In genomic region chr2:145217422-145217821, GRCm38 (mm10) we compare ENCODE assay signal across 18 mouse cellular contexts.
"Had no signal": no experiment of that assay in that cellular context is flagged by ENCODE, and none has a peak within 500 bp of the region (broad histone marks: within the 10 kb centered on the region; RNA-seq: fewer than 3 reads in every experiment).

No protein-coding gene starts in this region.

- DNase-seq: lung, postnatal 10 days; lung, postnatal 4 days; midbrain, embryonic 14.5 days; retina, postnatal 1 day; right cerebral cortex, adult 18-20 months; right cerebral cortex, postnatal 25 days; right cerebral cortex, postnatal 4 days; spleen, adult 18-20 months; thymus, adult 18-20 months; thymus, postnatal 14 days; thymus, postnatal 36 days had no signal

- H3K27ac ChIP-seq: midbrain, embryonic 10.5 days; midbrain, embryonic 12.5 days; neural tube, embryonic 13.5 days; neural tube, embryonic 15.5 days had no signal

- ATAC-seq: midbrain, embryonic 16.5 days had no signal

- H3K36me3 ChIP-seq: midbrain, embryonic 10.5 days; midbrain, embryonic 12.5 days; neural tube, embryonic 13.5 days; neural tube, embryonic 15.5 days had no signal

- H3K4me2 ChIP-seq: lung, embryonic 14.5 days; midbrain, embryonic 12.5 days; neural tube, embryonic 13.5 days; neural tube, embryonic 15.5 days had no signal

- H3K9ac ChIP-seq: lung, embryonic 14.5 days; midbrain, embryonic 12.5 days; neural tube, embryonic 13.5 days; neural tube, embryonic 15.5 days had no signal

- H3K9me3 ChIP-seq: midbrain, embryonic 10.5 days; midbrain, embryonic 12.5 days; neural tube, embryonic 13.5 days; neural tube, embryonic 15.5 days had no signal

- H3K4me1 ChIP-seq: midbrain, embryonic 10.5 days; midbrain, embryonic 12.5 days; neural tube, embryonic 13.5 days had no signal

- H3K27me3 ChIP-seq: midbrain, embryonic 12.5 days; neural tube, embryonic 13.5 days; neural tube, embryonic 15.5 days had no signal

- H3K4me3 ChIP-seq: midbrain, embryonic 10.5 days; midbrain, embryonic 12.5 days; myocyte; neural tube, embryonic 13.5 days; neural tube, embryonic 15.5 days had no signal
